Mouse (Mus musculus): ENCODE measurements at regions not wholly inside any gene's neighbourhood (a gene's known extent, or its start where the extent isn't known, plus 50 kb on each side); places are given as distances from the start of the nearest gene placed in this dataset.

DNA sequence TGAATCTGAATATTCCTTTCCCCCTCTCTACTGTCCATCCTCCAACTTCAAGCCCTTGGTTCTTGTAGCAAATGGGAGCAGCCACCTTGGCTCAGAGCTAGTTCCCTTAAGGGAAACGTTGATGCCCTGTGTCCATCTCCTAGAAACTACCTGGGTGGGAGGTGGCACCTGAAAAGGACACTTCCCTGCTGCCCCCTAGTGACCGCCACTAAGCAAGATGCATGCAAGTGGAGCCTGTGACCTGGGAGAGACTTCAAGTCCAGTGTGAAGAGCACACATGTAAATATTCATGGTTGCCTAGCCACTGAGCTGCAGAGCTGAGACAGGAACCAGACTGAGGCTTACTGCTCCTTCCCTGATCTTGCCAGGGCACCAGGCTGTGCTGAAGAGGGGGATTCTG lies 238.1 kb downstream of the Cdh26 start:
- peak in 1 of 2 experiments; percentile 49 for DNase-seq

DNA sequence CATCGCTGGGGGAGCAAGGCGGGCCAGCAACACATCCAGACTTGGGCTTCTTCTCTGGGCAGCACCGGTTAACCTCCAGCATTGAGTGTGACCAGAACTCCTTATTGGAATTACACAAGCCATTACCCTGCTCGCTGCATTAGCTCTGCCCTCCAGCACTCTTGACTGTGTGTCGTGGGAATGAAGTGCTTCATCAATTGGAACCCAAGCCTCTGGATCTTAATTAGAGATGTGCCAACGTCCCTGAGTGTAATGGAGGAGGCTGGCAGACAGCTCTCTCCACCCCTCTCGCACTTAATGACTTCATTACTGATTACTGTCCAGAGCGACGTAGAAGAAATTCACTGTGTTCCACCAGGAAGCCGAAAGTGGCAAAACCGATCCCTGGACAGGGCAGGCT lies 240.6 kb downstream of the Cdh26 start:
- no peak for DNase-seq

DNA sequence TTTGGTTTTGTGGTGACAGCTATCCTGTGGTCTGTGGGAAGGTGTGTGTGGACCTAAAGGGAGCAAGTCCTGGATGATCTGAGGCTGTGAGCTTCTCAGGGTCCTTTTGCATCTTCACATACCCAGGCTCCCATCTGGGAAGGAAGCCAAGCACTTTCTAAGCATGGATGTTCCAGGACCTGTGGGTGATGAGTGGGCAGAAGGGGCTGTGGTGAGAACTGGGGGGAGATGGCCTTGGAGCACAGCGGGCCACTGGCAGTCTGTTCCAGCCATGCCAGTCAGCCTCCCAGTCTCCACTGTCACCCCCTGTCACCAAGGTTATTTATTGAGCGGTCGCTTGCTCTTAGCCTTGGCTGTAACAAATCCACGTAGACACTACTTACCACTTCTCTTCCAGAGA lies 243.3 kb downstream of the Cdh26 start:
- no peak for DNase-seq

DNA sequence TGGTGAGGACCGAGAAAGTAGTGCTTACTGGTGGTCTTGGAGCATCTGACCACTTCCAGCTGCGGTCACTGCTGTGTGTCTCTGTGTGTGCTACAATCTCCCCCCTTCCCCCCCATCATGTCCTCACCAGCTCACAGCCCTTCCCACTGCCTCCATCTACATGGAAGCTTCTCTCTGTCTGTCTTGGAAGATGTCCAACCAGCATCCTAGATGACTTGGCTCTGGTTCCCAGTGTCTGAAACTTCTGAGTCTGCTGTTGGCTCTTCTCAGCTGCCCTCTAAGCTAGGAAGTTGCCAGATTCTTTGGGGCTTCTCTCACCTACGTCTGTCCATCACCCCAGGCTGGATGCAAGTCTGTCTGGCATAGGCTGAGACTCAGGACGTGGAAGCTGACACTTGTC lies 244.3 kb downstream of the Cdh26 start:
- DNase-seq = no peak

DNA sequence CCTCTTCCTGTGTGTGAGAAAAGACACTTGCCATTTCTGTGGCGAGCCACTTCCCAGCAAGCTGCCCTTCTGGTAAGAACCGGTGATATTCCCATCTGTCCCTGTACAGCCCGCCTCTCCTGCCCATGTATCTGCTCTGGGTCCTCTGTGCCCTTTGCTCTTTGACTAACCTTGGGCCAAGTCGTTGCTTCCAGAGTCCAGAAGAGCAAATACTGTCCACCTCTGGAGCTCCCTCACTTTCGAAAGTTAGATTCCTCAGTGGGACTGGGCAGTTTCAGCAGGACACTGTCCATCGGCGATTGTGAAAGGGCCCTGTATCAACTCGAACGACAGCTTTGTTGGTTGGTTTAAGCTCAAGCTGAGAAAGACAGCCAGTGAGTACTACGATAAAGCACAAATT lies 246.6 kb downstream of the Cdh26 start:
- no peak for DNase-seq

DNA sequence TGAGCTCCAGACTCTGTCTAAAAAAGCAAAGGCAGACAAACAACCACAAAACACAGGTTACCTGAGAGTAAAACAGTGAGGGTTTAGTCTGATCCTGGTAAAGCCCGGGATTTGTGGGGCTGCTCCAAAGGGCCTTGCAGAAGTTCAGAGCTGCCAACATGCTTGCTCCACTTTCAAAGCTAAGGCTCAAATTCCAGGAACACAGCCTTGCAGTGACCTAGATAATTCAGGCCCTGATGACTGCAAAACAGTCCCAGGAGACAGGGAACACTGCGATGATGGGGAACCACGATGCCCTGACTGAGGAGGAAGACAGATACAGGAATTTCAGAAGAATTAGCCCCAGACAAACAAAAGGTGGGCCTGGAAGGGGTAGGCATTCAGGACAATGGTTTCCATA lies 250.0 kb downstream of the Cdh26 start:
- DNase-seq = no peak

DNA sequence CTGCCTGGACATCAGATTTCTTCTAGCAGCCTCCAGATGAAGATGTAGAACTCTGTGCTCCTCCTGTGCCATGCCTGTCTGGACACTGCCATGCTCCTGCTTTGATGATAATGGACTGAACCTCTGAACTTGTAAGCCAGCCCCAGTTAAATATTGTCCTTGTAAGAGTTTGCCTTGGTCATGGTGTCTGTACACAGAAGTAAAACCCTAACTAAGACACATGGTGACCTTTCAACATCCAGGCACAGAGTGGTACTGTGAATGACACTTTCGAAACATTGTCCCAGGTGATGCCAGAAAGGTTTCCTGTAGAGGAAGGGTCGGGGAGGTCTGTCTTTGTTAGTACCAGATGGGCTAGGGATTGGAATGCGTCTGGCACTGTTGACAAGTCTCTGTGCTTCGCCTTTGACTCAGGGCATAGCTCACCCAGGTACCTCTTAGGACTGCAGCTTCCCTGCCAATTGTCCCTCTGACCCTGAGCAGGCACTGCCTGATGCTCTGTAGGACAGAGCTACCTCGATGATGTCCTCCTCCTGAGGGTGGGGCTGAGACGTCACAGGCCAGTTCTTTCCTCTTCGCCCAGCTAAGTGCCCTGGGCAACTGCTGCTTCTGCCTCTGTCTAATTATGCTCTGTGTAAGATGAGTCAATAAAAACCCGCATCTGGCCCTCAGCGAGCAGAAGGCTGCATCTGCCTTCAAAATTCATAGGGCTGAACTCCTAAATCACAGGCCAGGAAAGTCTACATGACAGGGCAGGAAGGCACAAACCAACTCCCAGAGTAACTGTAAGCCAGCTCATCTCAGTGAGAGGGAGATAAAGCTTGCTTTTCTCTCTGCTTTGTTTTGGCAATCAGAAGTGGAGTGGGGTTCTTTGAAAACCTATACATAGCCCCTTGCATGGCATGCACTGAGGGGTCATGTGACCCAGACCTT lies 254.0 kb downstream of the Cdh26 start:
- no peak for DNase-seq

DNA sequence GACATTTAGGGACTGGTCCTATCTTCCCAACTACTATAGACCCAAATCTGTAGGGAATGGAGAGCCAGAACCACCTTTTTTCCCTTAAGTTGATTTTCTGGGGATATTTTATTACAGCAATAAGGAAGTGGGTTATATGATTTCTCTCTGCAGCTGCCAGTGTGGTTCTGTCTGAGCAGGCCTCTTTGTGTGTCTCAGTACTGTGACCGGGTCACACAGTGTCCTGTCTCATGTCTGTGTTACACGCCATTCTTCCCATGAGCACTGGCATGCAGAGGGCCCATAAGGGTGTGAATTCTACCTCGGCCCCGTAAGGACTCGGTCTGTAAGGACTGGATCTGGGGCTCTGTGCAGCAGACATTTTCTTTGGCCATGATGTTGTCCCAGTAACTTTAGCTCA lies 254.9 kb downstream of the Cdh26 start:
- DNase-seq = no peak

DNA sequence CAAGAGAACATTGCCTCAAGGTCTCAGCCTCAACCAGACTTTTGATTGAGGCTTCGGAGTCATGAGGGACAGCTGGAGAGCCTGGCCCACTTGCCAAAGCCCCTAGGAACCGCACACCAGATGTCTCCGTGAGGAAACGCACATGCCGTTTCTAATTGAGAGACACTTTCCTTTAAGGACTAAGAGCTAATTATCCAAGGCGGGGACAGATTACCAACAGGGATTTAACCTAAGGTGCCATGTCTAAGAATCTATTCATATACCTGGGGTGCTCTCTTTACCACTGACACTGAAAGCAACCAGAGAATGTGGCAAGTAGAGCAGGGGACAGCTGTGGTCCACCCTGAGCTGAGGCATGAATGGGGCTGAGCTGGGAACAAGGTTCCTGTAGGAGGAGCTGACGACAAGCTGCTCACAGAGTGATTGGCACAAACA lies 255.9 kb downstream of the Cdh26 start:
- DNase-seq = no peak

DNA sequence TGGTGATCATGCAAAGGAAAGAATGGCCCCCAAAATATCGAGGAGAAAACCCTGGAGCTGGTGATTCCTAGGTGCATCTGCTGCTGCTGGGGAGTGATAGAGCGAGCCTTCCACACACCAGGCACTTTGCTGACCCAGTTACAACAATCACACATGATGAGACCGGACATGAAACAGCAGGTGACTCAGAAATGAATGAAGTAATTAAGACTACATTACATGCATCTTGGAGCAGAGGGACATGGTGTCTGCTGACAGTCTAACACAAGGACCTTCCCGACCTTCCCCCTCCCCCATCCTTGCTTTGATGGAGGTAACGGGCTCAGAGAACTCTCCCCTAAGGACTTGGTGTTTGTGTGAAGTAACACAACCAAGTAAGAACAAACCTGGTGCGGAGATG lies 258.3 kb downstream of the Cdh26 start:
- no peak for DNase-seq

DNA sequence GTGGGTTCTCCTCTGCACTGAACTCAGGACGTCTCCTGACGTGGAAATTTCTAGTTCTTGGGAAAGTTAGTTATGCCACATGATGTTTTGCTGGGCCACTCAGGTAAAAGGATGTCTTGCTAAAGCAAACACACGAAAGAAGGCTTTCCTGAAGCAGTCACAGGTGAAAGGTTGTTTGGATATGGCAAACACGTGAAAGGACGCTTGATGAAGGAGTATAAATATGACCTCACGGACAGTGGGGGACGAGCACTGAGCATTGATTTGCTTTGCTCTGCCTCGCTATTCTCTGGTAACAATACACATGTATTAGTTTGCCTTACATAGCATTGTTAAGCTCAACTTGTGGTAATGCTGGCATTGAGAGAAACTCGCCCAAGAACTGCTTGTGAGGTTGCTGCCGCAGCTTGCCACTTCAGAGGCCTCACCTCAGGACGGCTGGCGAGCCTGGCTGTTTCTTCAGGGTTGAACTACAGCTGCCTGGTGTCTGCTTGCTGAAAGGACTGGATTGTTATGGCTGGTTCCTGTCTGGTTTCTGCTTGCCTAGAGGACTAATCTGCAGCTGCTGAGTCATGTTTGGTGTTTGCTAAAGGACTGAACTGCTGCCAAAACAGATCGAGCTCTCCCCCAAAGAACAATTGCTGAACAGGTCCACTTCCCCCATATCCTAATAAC lies 261.0 kb downstream of the Cdh26 start:
- DNase-seq = no peak

DNA sequence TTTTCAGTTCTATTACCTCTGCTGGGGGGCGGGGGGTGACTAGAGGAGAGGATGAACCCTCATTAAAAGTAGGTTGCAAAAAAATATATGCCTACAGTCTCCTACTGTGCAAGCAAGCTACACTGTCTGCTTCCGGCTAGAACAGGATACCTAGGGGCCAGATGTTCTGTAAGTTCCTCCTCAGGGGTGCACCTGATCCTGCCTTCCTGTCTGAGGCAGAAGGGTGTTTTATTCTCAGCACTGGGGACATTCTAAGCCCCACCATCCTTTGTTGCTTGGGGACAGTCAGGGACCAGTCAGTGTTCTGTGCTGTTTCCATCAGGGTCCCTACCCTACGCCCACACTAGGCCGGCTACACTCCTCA lies 261.5 kb downstream of the Cdh26 start:
- DNase-seq = no peak

DNA sequence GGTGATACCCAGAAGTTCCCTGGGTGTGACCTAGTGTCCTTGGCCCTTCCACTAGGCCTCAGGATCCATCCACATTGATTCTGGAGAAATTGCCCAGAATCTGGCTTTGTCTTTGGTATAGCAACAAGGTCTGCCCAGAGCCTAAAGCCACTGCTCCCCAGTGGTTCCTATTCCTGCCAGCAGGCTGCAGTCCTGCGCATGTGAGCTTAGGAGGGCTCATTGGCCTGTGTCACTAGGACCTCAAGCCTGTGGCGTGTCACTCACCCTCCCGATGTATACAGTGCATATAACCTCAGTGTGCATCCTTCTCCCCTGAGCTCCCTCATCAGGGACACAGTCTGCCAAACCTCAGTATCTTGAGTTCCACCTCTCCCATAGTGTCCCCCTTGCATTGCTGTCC lies 261.9 kb downstream of the Cdh26 start:
- no peak for DNase-seq

DNA sequence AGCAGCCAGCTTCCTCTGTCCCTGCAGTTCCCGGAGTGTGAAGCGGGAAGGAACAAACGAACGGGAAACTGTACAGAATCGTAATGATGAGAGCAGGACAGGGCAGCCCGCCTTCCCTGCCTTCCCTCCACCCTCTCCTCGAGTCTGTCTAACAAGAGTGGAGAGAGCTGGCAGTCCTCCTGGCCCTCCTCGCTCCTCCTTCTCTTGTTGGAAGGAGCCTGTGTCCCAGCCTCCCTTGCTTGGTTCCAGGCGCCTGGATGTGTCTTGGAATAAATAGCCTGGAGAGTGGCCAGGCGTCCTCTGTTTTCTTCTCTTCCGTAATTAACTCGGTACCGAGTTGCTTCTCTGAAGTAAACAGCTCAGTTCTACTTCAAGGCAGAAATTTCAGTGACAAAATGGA lies 268.3 kb downstream of the Cdh26 start:
- DNase-seq = peak; percentile 24 to 50

DNA sequence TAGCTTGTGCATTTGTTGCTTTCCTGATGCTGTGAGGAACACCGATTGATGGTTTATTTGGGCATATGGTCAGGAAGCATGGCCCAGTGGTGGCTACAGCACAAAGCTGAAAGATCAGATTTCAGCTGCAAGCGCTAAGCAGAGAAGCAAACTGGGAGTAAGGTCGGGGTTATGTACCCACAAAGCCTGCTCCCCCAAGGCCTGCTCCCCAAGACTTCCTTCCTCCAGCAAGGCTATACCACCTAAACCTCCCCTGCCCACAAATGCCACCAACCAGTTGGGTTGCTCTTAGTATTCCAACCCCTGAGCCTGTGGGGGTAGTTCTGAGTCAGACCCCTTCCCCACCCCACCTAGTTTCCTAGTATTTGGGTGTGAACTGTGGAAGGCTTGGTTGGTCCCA lies 270.5 kb downstream of the Cdh26 start:
- no peak for DNase-seq

DNA sequence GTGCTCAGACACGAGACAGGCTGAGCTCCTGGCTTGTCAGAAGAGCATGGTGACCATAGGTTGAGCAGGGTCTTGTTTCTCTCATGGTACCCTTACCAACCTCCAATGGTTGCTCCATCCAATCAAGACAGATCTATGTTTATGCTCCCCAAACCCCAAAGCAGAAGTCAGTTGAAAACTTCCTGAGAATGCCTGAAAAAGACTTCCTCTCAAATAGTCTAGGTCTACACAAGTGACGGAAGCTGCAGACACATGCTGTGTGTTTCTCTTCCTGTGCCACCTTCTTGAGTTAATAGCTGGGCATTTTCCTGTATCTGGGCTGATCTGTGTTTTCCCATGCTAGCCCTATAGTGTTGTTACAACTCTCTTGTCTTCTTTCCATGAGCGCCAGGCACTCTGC lies 274.2 kb downstream of the Cdh26 start:
- no peak for DNase-seq

DNA sequence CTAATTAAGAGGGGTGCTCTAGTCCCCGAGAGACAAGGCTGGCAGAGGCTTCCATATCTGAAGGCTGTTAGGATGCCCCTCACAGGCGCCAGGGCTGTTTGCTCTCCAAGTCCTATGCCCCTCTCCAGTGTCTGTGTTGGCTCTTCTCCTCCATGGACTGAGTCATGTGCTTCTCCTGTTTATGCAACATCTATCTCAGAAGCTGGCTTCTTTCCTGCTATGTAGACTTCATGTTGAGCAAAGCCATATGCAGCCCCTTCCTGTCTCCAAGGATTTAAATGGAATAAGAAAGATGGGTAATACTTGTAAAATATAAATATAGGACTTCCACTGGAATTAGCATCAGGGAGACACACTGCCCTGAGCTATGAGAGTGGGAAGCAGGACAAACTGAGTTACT lies 278.3 kb downstream of the Cdh26 start:
- no peak for DNase-seq

DNA sequence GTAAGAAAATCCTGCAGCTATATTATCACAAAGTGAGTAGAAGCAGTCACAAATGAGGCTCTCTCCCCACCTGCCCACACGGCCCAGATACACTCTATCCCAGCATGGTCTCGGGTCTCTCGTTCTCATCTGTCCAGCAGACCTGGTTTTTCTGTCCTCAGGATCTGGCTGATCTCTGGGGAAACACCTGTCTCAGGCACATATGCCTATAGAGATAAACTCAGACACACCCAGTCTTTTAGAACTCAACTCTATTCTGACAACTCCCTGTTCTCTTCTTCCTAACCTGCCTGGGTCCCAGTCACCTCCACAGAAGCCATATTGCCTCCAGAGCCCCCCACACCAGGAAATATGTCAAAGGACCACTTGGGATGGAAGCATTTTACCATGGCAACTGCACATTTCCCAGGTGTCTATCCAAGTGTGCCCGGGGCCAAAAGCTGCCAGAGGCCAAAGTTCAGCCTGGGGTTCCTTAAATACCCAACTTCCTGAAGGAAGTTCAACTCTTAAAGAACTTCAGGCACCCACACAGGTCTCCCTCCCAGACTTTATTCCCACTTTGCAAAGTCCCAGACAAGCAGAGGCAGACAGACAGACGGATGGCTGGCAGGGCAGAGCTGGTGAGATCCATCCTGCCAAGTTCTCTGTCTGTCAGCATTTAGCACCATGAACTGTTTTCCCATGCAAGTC lies 279.0 kb downstream of the Cdh26 start:
- no peak for DNase-seq

DNA sequence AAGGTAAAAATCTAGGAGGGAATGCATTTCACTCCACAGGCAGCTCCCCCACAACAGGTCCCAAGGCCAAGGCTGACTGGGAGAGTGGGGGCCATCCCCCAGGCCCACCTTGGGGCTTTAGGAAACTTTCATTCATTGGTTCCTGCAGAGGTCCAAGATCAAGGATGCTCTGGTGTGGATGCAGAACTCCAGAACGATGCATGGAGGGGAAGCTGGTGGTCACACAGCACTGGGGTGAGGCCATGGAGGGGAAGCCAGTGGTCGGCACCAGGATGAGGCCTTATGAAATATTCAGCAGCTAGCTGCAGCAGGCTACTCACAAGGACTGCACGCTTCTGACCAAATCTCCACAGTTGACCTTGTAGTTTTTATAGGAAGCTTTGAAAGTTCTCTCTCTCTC lies 279.7 kb downstream of the Cdh26 start:
- DNase-seq = no peak

DNA sequence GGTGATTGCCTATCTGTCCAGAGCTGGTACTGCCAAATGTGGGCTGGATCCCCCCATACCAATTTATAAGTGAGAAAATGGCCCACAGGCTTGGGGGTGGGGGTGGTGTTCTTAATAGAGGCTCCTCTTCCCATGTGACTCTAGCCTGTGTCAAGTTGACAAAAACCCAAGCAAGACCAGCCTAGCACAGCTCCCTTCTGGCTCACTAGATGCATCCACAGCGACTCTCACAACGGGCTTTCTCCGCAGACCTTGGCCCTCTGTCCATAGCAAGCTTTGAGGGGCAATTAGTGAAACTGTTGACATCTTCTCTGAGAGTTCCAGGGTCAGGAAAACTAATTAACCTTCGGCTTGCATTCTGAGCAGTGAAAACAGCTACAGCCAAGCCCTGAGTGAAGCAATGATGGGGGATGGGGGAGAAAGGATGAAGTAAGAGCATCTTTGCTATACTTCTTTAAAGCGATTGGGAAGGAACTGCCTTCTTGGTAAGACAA lies 281.3 kb downstream of the Cdh26 start:
- no peak for DNase-seq

DNA sequence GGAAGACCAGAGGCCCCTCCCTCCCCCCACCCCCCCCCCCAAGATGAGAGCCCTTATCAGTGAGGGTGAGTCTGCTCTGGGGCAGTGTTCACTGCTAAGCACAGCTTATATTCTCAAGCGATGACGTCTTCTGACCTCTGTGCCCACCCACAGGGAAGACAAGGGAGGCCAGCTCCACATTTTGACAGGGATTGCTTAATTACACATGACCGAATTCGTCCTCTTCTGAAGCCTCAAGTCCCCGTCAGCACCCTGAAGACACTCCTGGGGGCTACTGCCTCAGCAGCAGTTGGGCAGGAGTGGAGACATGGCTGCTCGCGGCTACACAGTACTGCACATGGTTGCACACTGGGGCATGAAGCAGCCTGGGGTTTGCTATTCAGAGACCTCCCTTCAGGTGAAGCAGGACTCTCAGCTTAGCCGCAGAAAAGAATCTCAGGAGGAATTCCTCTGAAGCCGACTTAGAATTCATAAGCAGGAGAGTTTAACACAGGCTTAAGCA lies 282.1 kb downstream of the Cdh26 start:
- no peak for DNase-seq

DNA sequence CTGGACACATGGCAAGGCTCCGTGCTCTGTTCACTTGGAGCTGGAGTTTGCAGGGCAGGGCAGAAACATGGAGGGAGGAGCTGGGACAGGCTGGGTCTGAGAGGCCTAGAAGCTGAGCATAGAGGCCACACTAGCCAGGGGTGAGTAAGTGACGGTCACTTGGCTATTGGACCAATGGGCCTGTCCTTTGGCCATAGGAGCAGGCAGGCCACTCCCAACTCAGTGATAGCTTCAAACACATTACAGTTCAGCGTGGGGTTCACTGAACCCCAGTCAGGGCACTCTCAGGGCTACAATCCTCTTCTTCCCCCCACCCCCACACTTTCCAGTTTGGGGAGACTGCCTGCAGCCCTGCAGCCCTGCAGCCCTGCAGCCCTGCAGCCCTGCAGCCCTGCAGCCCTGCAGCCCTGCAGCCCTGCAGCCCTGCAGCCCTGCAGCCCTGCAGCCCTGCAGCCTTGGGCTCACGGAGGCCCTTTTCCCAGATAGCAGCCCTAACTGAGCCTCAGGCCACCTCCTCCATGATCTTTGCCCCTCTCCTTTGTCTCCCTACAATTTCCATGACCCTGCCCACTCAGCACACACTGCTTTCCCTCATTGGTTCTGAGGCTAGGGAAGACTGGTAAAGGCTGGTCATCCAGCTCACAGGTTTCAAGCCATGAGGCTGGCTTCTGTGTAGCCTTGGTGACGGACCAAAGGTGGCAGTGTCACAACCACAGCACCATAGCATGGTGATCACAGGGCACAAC lies 285.3 kb downstream of the Cdh26 start:
- DNase-seq = no peak

DNA sequence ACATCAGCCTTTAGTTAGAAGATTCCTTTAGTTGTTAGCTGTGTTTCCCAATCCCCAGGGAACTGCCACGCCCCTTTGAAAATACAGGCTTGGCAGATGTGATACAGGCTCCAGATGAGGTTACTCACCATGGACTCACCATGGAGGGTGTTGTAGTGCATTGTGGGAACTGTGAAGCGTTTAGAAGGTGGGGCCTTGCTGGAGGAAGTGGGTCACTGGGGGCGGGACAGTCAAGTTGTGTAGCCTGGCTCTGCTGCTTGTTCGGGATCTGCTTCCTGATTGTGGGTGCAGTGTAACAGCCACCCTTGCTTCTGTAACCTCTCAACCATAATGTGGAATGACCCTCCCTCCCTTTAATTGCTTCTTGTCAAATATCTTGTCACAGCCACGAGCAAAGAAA lies 287.7 kb downstream of the Cdh26 start:
- no peak for DNase-seq
